Mouse (Mus musculus): Measurements from ENCODE around the gene Cep290. TPM values are rescaled to one million over a fixed set of nuclear protein-coding genes. Genes with fewer than 3 reads are reported as not detected.

Gene Cep290
- polyA plus RNA-seq, 1 experiment from 2014 or later, result 5.5 TPM

DNA sequence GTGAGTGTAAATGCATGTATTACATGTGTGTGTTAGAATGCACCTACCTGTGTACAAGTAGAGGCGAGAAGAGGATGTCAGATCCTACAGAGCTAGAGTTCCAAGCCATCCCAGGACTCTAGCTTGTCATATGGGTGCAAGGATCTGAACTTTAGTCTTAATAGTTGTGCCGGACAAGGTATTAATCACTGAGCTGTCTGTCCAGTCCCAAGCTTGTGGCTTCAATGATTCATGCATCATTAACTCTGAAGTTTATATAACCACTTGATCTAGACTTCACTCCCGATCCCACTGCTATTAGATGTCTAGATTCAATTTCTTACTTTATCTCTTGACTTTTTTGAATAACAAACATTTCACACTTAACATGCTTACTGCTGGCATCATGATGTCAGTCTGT lies 111.0 kb downstream of the Cep290 start:
- Histone ChIP-seq H3K4me2 (no peak overlapping the region), H3K4me3 (no peak overlapping the region), H3K4me1 (no peaks in the 10 kb centered on the region), H3K36me3 (no peaks in the 10 kb centered on the region), H3K27ac (no peak overlapping the region), H3K27me3 (no peaks in the 10 kb centered on the region), H3K9me3 (no peaks in the 10 kb centered on the region), H3K9ac (no peak overlapping the region)
- ATAC-seq (ENCODE audit: borderline replicate concordance, extremely low read depth, low FRiP score, low TSS enrichment), result no peak
- 64% methylated on average over 3 of the region's 3 CpGs for WGBS

DNA sequence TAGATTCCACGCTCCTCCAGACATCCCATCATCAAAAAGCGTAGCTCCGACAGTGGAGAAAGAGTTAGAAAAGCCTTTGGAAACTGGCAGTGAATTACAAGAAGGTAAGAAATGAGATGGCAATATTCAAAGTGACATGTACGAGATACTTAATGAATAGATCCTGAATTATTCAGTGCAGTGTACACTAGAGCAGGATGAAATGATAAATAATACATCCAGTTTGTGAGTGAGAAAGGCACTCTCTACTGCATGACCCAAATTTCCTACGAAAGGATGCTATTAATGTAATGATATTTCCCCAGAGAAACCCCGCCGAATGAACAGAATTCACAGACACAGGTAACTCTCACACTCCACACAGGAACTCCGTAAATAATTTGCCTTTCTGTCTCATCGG lies 116.2 kb downstream of the Cep290 start:
- ATAC-seq (ENCODE audit: borderline replicate concordance, extremely low read depth, low FRiP score, low TSS enrichment), result no peak
- Histone ChIP-seq H3K4me1 (no peaks in the 10 kb centered on the region), H3K27ac (no peak overlapping the region), H3K4me2 (no peak overlapping the region), H3K9ac (no peak overlapping the region), H3K9me3 (no peaks in the 10 kb centered on the region), H3K4me3 (no peak overlapping the region), H3K36me3 (no peaks in the 10 kb centered on the region), H3K27me3 (no peaks in the 10 kb centered on the region)
- WGBS, result 86% methylated on average over 9 of the region's 9 CpGs

DNA sequence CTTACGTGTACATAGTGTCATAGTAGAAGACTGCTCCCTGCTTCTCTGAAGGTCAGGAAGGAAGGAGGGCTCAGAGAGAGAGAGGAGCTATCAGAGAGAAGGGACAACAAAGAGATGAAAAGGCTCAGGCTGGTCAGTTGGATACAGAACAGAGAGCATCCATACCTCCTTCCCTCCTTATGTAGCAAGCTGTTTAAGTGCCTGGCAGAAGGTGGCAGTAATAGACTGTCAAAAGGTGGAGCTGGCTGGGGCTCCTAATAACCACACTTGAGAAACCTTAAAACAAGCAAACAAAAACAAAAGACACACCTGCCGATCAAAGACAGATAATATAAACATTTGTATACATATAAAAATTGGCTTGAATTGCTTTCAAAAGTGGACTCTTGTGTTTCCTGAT lies 116.9 kb downstream of the Cep290 start:
- H3K4me2 ChIP-seq, result no peak overlapping the region

DNA sequence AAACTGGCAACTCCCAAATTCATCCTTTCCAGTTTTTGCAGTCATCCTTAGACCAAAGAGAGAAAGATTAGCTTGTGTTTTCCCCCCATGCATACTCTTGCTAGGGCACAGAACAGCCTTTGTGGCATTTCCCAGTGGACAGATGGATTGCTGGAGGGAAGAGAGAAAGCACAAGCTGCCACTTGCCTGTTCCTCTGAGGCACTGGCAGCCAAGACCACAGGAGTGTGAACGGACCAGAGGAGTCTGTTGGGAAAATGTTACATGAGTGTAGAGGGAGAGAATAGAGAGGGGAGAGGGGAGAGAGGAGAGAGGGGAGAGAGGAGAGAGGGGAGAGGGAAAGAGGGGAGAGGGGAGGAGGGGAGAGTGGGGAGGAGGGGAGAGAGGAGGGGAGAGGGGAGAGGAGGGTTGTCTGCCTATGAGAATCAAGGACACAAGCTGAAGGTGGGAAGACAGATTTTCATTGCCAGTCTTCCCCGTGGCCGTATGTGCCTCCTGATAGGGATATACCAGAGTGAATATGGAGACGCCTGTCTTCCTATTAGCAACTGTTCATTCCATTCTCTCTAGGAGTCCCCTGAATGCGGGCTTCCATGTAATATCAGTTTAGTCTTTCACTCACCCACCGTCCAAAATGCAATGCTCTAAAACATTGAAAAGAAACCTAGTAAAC lies 130.0 kb downstream of the Cep290 start:
- ATAC-seq (ENCODE audit: borderline replicate concordance, extremely low read depth, low FRiP score, low TSS enrichment), result no peak
- H3K4me1 ChIP-seq, result no peaks in the 10 kb centered on the region

More for the DNA sequence above, 116.9 kb downstream of the Cep290 start:
- H3K4me1 ChIP-seq, result no peaks in the 10 kb centered on the region
- H3K9me3 ChIP-seq, result no peaks in the 10 kb centered on the region
- no peak overlapping the region for H3K9ac ChIP-seq
- ATAC-seq (ENCODE audit: borderline replicate concordance, extremely low read depth, low FRiP score, low TSS enrichment), result no peak
- H3K36me3 ChIP-seq, result no peaks in the 10 kb centered on the region
- no peak overlapping the region for H3K4me3 ChIP-seq
- 52% methylated on average over 2 of the region's 2 CpGs for WGBS
- no peaks in the 10 kb centered on the region for H3K27me3 ChIP-seq
- no peak overlapping the region for H3K27ac ChIP-seq

DNA sequence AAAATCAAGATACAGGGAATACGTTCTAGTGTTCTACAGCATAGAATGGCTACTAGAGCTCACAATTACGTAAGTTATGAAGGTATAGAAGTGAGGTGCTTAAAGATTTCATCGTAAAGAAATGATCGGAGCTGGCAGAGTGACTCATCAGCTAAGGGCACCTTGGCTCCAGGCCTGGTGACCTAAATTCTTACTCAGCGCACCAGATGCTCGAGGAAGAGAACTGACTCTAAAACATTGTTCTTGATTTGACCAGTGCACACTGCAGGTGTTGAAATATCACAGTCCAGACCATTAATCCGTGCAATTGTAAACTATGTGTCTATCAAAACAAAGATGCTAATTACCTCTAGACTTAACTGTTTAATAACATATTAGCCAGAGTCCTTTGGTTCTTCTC lies 132.1 kb downstream of the Cep290 start:
- Histone ChIP-seq H3K9ac (no peak overlapping the region), H3K9me3 (no peaks in the 10 kb centered on the region), H3K4me1 (no peaks in the 10 kb centered on the region), H3K4me3 (no peak overlapping the region), H3K27ac (no peak overlapping the region), H3K36me3 (no peaks in the 10 kb centered on the region), H3K27me3 (no peaks in the 10 kb centered on the region), H3K4me2 (no peak overlapping the region)
- WGBS, result 81% methylated on average over 7 of the region's 7 CpGs
- ATAC-seq (ENCODE audit: borderline replicate concordance, extremely low read depth, low FRiP score, low TSS enrichment), result no peak

More for the DNA sequence above, 130.0 kb downstream of the Cep290 start:
- Histone ChIP-seq H3K27me3 (no peaks in the 10 kb centered on the region), H3K4me3 (no peak overlapping the region), H3K9me3 (no peaks in the 10 kb centered on the region), H3K4me2 (no peak overlapping the region), H3K9ac (no peak overlapping the region), H3K36me3 (no peaks in the 10 kb centered on the region), H3K27ac (no peak overlapping the region)
- WGBS, result 70% methylated on average over 6 of the region's 6 CpGs

DNA sequence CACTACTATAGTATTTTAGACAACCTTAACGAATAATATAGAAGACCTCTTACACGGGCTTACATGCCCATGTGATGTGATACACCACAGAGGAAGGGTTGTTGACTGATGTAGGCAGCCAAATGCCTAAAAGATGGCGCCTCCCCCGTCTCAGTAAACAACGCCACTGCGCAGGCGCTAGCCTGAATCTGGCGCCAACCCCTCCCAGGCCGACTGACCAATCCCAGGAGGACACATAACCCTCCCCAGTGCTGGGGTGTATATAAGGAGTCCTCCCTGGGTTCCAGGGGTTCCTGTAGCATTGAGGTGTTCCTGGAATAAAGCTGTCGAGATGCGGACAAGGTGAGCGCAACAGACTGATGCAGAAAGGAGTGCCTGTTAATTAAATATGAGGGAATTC lies 132.7 kb downstream of the Cep290 start:
- no peaks in the 10 kb centered on the region for H3K36me3 ChIP-seq
- H3K27me3 ChIP-seq, result no peaks in the 10 kb centered on the region
- H3K9ac ChIP-seq, result no peak overlapping the region
- H3K4me3 ChIP-seq, result no peak overlapping the region
- H3K4me2 ChIP-seq, result no peak overlapping the region
- H3K9me3 ChIP-seq, result no peaks in the 10 kb centered on the region
- whole genome bisulfite sequencing, result 86% methylated on average over 12 of the region's 12 CpGs
- no peak overlapping the region for H3K27ac ChIP-seq
- H3K4me1 ChIP-seq, result no peaks in the 10 kb centered on the region
- no peak for ATAC-seq (ENCODE audit: borderline replicate concordance, extremely low read depth, low FRiP score, low TSS enrichment)

DNA sequence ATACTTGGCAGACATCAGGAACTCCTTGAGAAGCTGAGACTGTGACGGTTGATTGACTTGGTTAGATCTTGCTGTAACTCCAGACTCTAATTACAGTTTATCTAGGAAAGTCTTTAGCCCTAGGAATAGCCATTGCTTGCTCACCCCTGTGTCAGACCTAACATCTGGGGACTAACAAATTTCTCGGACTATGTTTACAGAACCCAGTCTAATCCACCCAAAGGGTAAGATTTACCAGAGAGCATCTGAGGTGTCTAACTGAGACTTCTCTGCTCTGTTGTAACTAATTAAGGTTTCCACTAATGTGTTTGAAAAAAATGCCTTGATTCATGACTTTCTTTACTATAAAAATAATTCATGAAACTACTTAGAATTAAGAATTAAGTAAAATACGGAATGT lies 135.1 kb downstream of the Cep290 start:
- Histone ChIP-seq H3K4me1 (no peaks in the 10 kb centered on the region), H3K4me3 (no peak overlapping the region), H3K36me3 (no peaks in the 10 kb centered on the region), H3K27me3 (no peaks in the 10 kb centered on the region), H3K27ac (no peak overlapping the region), H3K9ac (no peak overlapping the region), H3K4me2 (no peak overlapping the region), H3K9me3 (no peaks in the 10 kb centered on the region)
- no peak for ATAC-seq (ENCODE audit: borderline replicate concordance, extremely low read depth, low FRiP score, low TSS enrichment)
- 56% methylated on average over 3 of the region's 3 CpGs for WGBS

Other genes with a start within 250 kb of the Cep290 start
- gene Gm4301, start 151.9 kb upstream of the Cep290 start, polyA plus RNA-seq (2015; fragmentation: Nextera tagmentation; extraction: Ambion mirVana), result not detected in 2 replicates
- not detected in 2 replicates for gene Gm4302, start 146.7 kb upstream of the Cep290 start, polyA plus RNA-seq (2015; fragmentation: Nextera tagmentation; extraction: Ambion mirVana)
- gene Gm4303, start 141.6 kb upstream of the Cep290 start, polyA plus RNA-seq (2015; fragmentation: Nextera tagmentation; extraction: Ambion mirVana), result not detected in 2 replicates
- gene Gm4305, start 136.5 kb upstream of the Cep290 start, polyA plus RNA-seq (2015; fragmentation: Nextera tagmentation; extraction: Ambion mirVana), result not detected in 2 replicates
- not detected in 2 replicates for gene Gm4307, start 126.2 kb upstream of the Cep290 start, polyA plus RNA-seq (2015; fragmentation: Nextera tagmentation; extraction: Ambion mirVana)
- not detected in 2 replicates for gene Gm4312, start 105.0 kb upstream of the Cep290 start, polyA plus RNA-seq (2015; fragmentation: Nextera tagmentation; extraction: Ambion mirVana)
- 24.7 and 26.6 TPM in 2 replicates for gene Tmtc3, start 208 bp upstream of the Cep290 start, polyA plus RNA-seq (2015; fragmentation: Nextera tagmentation; extraction: Ambion mirVana)
- 7.4 and 7.7 TPM in 2 replicates for gene 4930430F08Rik, start 102.9 kb downstream of the Cep290 start, polyA plus RNA-seq (2015; fragmentation: Nextera tagmentation; extraction: Ambion mirVana)
- gene 1700017N19Rik, start 102.9 kb downstream of the Cep290 start, polyA plus RNA-seq (2015; fragmentation: Nextera tagmentation; extraction: Ambion mirVana), result not detected in 2 replicates